Mouse (Mus musculus) cortical plate, adult 2 months (tissue): Measurements from ENCODE around the gene Ppp2r2c. TPM values are rescaled to one million over a fixed set of nuclear protein-coding genes. Genes with fewer than 3 reads are reported as not detected.

Experiments used
- H3K27ac ChIP-seq: fragments of 200-500 bp; 2 replicates; pipeline ENCODE4 v1.5.1; 2012; ENCODE audit warnings: low read length, control low read depth, inconsistent platforms; ENCODE audit not compliant: insufficient read depth
- H3K4me1 ChIP-seq: fragments of 200-500 bp; 2 replicates; pipeline ENCODE4 v1.6.1; 2011; ENCODE audit warnings: low read length; ENCODE audit not compliant: control insufficient read depth, insufficient read depth
- H3K4me3 ChIP-seq: fragments of 200-500 bp; 2 replicates; pipeline ENCODE4 v1.5.1; 2011; ENCODE audit warnings: mild to moderate bottlenecking, low read length, control low read depth; ENCODE audit not compliant: insufficient read depth
- CTCF ChIP-seq: fragments of 200-500 bp; IDR thresholded peaks from 2 replicates; pipeline ENCODE4 v1.5.1; 2011; ENCODE audit warnings: mild to moderate bottlenecking, control low read depth, low read length; ENCODE audit not compliant: insufficient read depth; ENCODE audit errors: extremely low read depth
- POLR2A ChIP-seq: fragments of 200-500 bp; IDR thresholded peaks from 2 replicates; pipeline ENCODE4 v1.6.1; 2011; ENCODE audit warnings: mild to moderate bottlenecking, low read length, control low read depth; ENCODE audit not compliant: insufficient read depth; ENCODE audit errors: extremely low read depth
- polyA plus RNA-seq: library from polyadenylated mRNA; depleted of rRNA; stranded (reverse); fragments of >200 nt; gene quantifications from 2 replicates; pipeline ENCODE4 v1.2.3, GENCODE M21; 2012

Ppp2r2c gene
- polyA plus RNA-seq, 1 experiment, result 442 TPM

- Histone ChIP-seq H3K4me3 (no peak overlapping the region), H3K4me1 (peaks cover 3% of the 10 kb centered on the region; the same call in 1 of the 2 replicates), H3K27ac (no peak overlapping the region)
- TF ChIP-seq POLR2A (no peak), CTCF (peak; percentile 75)
These were observed 90.5 kb downstream of the Ppp2r2c start for GRCm38 (mm10) chr5:36958837-36959236.

GRCm38 (mm10) chr5:36960501-36960900 is 92.2 kb downstream of the Ppp2r2c start:
- TF ChIP-seq CTCF (no peak), POLR2A (no peak)
- Histone ChIP-seq H3K4me1 (peaks cover 3% of the 10 kb centered on the region; the same call in 1 of the 2 replicates), H3K4me3 (no peak overlapping the region), H3K27ac (no peak overlapping the region)

GRCm38 (mm10) chr5:36971587-36971986 is 103.3 kb downstream of the Ppp2r2c start:
- Histone ChIP-seq H3K4me3 (no peak overlapping the region), H3K4me1 (no peaks in the 10 kb centered on the region), H3K27ac (no peak overlapping the region)
- no peak for TF ChIP-seq POLR2A
- TF ChIP-seq CTCF, result no peak

- Histone ChIP-seq H3K4me1 (no peaks in the 10 kb centered on the region), H3K4me3 (no peak overlapping the region), H3K27ac (no peak overlapping the region)
- TF ChIP-seq POLR2A, result no peak
- TF ChIP-seq CTCF, result no peak
These were observed 107.0 kb downstream of the Ppp2r2c start for GRCm38 (mm10) chr5:36975336-36975735.

GRCm38 (mm10) chr5:36977809-36978208 is 109.5 kb downstream of the Ppp2r2c start:
- no peak overlapping the region for H3K4me3 ChIP-seq
- no peaks in the 10 kb centered on the region for H3K4me1 ChIP-seq
- TF ChIP-seq CTCF (no peak), POLR2A (no peak)
- no peak overlapping the region for H3K27ac ChIP-seq

GRCm38 (mm10) chr5:36979001-36979400 is 110.7 kb downstream of the Ppp2r2c start:
- Histone ChIP-seq H3K4me3 (no peak overlapping the region), H3K4me1 (no peaks in the 10 kb centered on the region), H3K27ac (no peak overlapping the region)
- TF ChIP-seq CTCF (no peak), POLR2A (no peak)

GRCm38 (mm10) chr5:36979631-36980030 is 111.3 kb downstream of the Ppp2r2c start:
- TF ChIP-seq POLR2A, result no peak
- no peak for TF ChIP-seq CTCF
- H3K27ac ChIP-seq, result no peak overlapping the region
- no peak overlapping the region for H3K4me3 ChIP-seq
- no peaks in the 10 kb centered on the region for H3K4me1 ChIP-seq

GRCm38 (mm10) chr5:36982271-36982670 is 114.0 kb downstream of the Ppp2r2c start:
- H3K4me1 ChIP-seq, result no peaks in the 10 kb centered on the region
- TF ChIP-seq CTCF (no peak), POLR2A (no peak)
- H3K27ac ChIP-seq, result no peak overlapping the region
- H3K4me3 ChIP-seq, result no peak overlapping the region

GRCm38 (mm10) chr5:36986617-36987016 is 118.3 kb downstream of the Ppp2r2c start:
- H3K4me3 ChIP-seq, result no peak overlapping the region
- no peak overlapping the region for H3K27ac ChIP-seq
- H3K4me1 ChIP-seq, result peaks cover 4% of the 10 kb centered on the region
- no peak for TF ChIP-seq CTCF
- TF ChIP-seq POLR2A, result no peak

GRCm38 (mm10) chr5:36988124-36988780 is 119.9 kb downstream of the Ppp2r2c start:
- Histone ChIP-seq H3K4me3 (peak overlapping the region; percentile 69), H3K27ac (no peak overlapping the region), H3K4me1 (peaks cover 4% of the 10 kb centered on the region)
- TF ChIP-seq POLR2A (no peak), CTCF (no peak)
